Mouse (Mus musculus): Measurements from ENCODE around the gene Calcrl. TPM values are rescaled to one million over a fixed set of nuclear protein-coding genes. Genes with fewer than 3 reads are reported as not detected.

Calcrl gene
- total RNA-seq, 4 experiments from 2014 or later, result 9.7 to 11.1 (median 10.4) TPM

- no peak for DNase-seq (ENCODE audit: low spot score in 2 of 2)
Measured at GRCm38 (mm10) chr2:84336331-84336730, 88.9 kb downstream of the Calcrl start.

DNA sequence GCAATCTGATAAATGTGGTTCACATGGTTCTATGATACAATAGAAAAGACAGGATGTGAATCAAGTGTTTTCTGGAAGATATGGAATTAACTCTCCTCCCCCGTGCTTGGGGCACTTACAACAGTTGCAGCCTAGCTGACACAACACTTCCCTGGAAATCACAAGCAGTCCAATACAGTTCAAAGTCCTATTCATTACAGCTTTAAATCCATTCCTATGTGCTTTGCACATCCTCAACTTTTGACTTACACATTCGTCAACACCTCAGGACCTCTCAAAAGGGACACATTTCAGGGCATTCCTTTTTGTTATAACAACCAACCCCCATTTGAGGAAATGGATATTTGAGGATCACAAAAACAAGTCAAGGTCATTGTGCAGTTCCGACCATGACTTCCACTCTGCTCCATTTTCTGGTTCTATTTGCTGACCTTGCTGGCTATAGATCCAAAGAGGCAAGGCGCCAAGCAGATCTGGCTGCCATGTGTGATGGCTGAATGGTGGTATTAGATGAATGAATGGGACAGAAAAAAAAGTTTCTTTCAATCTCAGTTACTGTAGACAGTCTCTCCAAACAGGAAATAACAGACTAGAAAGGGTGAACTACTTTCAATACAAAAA lies 108.9 kb downstream of the Calcrl start:
- DNase-seq (ENCODE audit: low spot score in 2 of 2), result no peak

GRCm38 (mm10) chr2:84296517-84296916 lies 128.7 kb downstream of the Calcrl start:
- DNase-seq (ENCODE audit: low spot score in 2 of 2), result no peak

DNA sequence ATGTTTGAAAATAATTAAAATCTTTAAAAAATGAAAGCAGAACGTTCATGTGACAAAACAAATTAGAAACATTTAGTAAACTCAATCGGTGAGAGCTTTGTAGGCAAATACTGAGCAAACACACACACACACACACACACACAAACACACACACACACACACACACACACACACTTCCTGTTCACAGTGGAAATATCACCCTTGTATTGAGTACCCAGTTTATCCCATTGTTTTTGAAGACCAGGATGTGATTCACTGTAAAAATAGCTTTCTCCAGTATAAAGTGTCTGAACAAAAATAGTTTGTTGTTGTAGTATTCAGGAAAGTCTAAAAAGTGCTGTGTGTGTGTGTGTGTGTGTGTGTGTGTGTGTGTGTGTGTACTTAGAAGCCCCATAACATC lies 130.1 kb downstream of the Calcrl start:
- no peak for DNase-seq (ENCODE audit: low spot score in 2 of 2)

GRCm38 (mm10) chr2:84294611-84295010 lies 130.6 kb downstream of the Calcrl start:
- DNase-seq (ENCODE audit: low spot score in 2 of 2), result no peak

GRCm38 (mm10) chr2:84292351-84293000 lies 132.7 kb downstream of the Calcrl start:
- DNase-seq (ENCODE audit: low spot score in 2 of 2), result no peak

DNA sequence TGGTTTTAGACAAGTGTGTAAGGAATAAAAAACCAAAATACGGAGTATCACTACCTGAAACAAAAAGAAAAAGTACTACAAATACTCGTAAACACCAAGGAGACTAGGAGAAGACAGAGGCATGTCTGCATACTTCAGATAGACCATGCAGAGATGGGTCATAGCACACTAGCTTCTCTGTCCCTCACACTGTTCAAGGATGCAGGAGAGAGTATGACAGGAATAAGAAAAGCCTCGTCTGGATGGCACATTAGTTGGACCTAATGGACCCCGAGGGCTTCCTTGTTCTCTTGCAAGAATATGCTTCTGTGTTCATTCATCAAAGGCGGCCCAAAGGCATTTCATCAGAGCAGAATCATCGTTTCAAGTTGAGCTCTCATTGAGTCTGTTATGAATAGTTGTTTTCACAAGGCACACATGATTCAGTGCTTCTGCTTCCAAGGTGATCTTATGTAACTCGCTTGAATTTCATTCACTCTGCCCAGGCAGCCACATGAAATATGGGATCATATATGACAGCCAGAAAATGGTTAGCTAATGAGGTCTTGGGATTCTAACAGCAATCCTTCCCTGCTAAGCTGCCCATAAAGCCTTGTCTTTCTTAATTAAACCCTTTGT lies 136.2 kb downstream of the Calcrl start:
- no peak for DNase-seq (ENCODE audit: low spot score in 2 of 2)

Other genes starting within 250 kb of the Calcrl start
- gene Tfpi, start 51.4 kb upstream of the Calcrl start, total RNA-seq (2022), result 1 to 10 TPM; 1.7 to 3.3 (median 2.2) TPM
- gene Ctnnd1, start 225.4 kb upstream of the Calcrl start, total RNA-seq (2022), result 10 to 100 TPM; 20.7 to 26.6 (median 21.9) TPM
- gene Btbd18, start 233.7 kb upstream of the Calcrl start, total RNA-seq (2022), result not detected
- gene Selenoh, start 245.4 kb upstream of the Calcrl start, total RNA-seq (2022), result 10 to 100 TPM; 13.4 to 19.9 (median 16.4) TPM

Measured in gastrocnemius, adult 8-10 months (tissue).